Mouse (Mus musculus) erythroblast, adult 5-6 weeks (primary cell): ENCODE data around the gene Yme1l1. TPM values are rescaled to one million over a fixed set of nuclear protein-coding genes. Genes with fewer than 3 reads are reported as not detected.

ENCODE experiments used
- ATAC-seq: replicated peaks from 2 replicates; pipeline ENCODE4 v1.8.0; 2016; ENCODE audit warnings: moderate number of reproducible peaks, mild to moderate bottlenecking, moderate TSS enrichment, inconsistent platforms; ENCODE audit not compliant: poor library complexity, low FRiP score, severe bottlenecking
- total RNA-seq, 2 experiments: library from RNA; stranded (forward) in 1 of 2; stranded (reverse) in 1 of 2; fragments of 150-400 nt in 1 of 2; fragments of 200-764, 138-1000 nt in 1 of 2; gene quantifications; 2 replicates each; pipeline versions ENCODE4 v1.2.3 to v1.2.4; 2015 to 2017; ENCODE audit warnings: low replicate concordance in 2 of 2

Gene Yme1l1
- total RNA-seq (2015; ENCODE audit: low replicate concordance) (68.3 and 70.5 TPM in 2 replicates), total RNA-seq (2017; ENCODE audit: low replicate concordance) (77.9 and 83.5 TPM in 2 replicates)

- peak; percentile 92 for ATAC-seq
Measured at GRCm38 (mm10) chr2:23155777-23156607, at the start of gene Yme1l1, which contains the start of gene Mastl. Gene Yme1l1, plus strand, starts transcription at chr2:23156369. Gene Mastl, minus strand, starts transcription at chr2:23156024.

GRCm38 (mm10) chr2:23119573-23119972 lies 36.6 kb upstream of the Yme1l1 start:
- ATAC-seq = no peak

GRCm38 (mm10) chr2:23155199-23155621 lies 959 bp upstream of the Yme1l1 start:
- peak; percentile 42 for ATAC-seq

DNA sequence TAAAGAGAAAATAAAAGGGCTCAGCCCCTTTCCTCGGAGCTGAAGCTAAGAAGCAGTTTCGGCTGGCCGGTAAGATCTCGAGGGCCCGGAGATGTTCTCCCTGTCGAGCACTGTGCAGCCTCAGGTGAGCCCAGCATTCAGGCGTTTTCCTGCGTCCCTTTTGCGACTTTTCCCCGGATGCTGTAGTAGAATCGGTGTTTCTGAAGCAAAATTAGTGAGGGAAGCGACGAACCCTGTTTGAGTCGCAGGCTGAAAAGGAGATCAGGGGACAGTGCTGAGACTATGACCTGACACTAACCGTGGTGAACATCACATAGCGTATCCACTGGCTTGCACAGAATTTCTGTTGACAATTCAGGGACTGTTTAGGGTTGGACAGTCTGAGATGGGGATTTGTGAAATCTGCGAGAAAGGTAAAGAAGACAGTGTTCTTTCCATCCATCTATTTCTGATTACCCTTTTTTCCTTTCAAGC lies 476 bp downstream of the Yme1l1 start:
- ATAC-seq = peak; percentile 51

DNA sequence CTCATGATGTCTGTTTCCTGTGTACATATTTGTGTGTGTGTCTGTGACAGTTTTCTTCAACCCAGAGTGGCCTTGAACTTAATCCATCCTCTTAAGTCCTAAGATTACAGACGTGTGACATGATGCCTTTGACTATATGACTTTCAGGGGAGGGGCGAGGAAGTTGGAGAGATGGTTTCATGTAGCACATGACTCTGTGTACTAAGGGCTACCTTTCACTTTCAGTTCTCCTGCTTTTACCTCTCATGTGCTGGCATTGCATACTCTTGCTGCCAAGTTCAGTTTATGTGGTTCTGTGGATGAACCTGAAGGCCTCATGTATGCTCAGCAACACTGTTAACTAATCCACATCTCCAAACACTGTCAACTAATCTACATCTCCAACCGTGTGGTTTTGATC lies 16.1 kb downstream of the Yme1l1 start:
- no peak for ATAC-seq

DNA sequence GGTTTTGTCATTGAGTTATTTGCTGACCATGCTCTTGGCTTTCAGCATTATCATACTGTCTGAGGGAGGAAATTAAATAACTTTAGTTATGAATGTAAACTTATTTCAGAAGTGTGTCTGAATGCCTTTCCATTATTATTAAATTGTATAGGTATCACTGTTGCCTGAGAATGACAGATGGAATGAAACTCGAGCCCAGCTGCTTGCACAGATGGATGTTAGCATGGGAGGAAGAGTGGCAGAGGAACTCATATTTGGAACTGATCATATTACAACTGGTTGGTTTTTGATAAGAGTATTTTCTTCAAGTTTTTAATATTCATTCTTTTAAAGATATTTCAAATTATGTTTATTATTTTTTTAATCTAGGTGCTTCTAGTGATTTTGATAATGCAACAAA lies 38.2 kb downstream of the Yme1l1 start:
- no peak for ATAC-seq

DNA sequence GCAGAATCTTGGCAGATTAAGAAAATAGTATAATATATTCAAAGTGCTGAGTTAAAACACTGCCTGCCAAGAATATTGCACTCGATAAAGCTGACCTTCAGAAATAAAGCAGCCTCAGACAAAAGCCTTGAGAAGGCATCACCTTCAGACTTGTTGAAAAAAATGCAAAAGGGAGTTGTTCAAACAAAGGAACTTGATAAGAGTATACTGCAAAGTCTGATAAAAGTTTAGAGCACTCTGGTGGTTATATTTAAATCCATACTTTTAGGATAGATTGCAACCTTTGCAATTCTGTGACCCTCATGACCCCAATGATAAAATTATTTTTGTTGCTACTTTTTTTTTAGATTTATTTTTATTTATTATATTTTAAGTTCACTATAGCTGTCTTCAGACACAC lies 44.9 kb downstream of the Yme1l1 start:
- no peak for ATAC-seq

DNA sequence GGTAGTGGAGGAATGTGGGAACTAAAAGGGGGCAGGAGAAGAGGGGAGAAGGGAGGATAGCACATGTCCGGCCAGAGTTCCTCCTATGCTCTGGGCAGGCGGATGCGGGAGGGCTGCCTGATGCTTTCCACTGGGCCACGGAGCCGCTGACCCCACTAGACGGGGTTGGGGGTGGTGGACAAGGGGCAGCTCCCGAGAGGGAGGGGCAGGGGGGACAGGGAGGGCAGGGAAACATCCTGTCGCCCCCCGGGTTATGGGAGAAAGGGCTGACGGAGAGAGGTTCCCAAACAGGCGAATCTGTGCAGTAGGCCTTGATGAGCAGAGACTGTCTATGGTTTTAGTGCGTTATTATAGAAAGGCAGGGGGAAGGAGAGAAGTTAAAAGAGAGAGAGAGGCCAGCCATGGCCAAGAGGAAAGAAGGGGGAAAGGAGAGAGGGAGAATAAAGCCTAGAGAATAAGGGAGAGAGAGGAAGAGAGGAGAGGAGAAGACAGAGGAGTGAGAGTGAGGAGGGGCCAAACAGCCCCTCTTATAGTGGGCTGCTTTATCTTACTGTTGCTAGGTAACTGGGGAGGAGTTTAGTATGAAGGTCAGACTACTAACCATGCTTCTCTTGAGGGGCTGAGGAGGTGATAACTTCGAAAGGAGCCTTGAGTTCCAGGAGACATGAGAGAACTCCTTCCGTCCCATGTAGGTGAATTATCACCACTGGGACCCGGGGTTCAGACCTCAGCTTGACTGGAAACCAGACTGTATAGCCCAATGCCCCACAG lies 46.9 kb downstream of the Yme1l1 start:
- no peak for ATAC-seq

DNA sequence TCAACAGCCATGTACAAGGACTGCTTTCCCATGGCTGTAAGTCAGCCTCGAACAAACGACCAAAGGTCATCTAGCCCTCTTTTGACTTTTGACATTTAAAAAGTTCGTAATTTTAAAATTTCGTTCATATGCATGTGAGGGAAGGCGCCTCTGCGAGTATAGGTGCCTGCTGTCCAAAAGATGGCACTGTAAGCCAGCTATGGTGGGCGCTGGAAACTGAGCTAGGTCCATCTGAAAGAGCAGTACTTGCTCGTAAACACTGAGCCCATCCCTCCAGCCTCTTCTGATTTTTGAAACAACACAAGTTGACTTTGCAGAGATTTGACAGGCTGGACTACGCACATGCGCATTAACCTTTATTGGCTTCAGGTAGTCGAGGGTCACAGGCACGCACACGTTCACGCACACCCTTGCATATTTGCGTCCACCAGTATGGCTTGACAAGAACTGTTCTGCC lies 50.9 kb downstream of the Yme1l1 start, which contains the start of gene 4931423N10Rik:
TSS of gene 4931423N10Rik (plus strand) at position 407 of the 457 bp plus-strand sequence.
- ATAC-seq = no peak

DNA sequence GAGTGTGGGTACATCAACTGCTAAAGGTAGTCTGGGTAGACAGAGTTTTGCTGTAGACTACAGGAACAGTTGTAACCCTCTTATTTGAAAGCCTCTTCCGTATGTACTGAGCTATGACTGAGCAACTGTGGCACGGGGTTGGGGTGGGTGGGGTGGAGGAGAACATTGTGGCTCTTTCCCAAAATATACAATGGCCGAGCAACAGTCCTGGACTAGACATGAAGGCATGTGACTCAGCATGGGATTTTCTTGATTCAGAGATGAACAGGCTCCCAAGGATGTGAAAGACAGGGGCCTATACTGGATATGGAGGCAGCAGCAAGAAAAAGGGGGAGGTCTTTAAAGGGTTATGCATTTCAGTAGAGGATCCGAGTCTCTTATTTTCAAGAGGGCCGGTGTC lies 57.5 kb downstream of the Yme1l1 start:
- ATAC-seq = no peak

DNA sequence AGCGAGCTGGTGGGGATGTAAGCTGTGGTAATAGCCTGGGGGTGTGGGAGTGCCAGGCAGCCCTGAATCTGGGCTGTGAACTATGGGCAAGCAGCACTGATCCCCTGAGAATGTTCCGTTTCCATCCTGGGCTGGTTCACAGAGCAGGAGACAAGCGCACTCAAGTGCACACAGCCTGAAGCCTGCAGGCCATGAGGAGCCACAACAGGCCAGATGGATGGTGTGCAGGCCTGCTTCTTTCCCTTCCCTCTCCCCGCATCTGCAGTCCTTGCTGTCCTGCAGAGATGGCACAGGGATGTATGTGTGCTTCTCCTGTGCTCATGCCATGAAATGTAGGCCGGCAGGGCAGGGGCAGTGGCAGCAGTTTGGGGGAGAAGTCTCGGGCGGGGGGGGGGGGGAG lies 69.0 kb downstream of the Yme1l1 start:
- ATAC-seq = no peak

GRCm38 (mm10) chr2:23228463-23228862 lies 72.3 kb downstream of the Yme1l1 start:
- ATAC-seq = no peak

DNA sequence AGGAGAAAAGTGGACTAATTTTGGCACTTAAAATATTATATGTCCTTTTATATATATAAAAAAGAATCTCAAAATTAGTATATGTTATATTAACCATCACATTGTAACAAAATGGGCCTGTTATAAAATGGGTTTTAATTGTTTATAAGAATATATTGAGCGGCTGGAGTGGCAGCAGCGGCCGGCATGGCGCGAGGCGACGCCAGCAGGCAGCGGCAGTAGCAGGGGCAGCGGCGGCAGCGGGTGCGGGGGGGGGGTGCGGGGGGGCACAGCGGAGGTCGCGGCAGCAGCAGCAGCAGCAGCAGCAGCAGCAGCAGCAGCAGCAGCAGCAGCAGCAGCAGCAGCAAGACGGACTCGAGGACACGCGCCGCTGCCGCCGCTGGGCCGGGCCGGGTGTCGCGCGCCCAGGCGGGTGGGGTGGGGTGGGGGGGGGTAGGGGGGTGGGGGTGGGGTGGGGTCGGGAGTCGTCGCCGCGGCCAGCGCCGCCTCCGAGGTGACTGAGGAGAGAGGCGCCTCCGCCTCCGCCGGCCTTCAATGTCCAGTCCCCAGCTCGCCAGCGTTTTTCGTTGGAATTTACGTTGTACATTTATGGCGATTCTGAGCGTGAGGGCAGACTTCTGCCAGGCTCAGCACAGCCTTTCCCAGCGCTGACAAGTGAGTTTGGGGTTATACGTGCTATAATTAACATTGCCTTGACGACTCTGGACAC lies 78.0 kb downstream of the Yme1l1 start:
- ATAC-seq = no peak

Other genes starting within 250 kb of the Yme1l1 start
- 44.4 and 53.1 TPM in 2 replicates for gene Abi1, start 116.1 kb upstream of the Yme1l1 start, total RNA-seq (2015; ENCODE audit: low replicate concordance)
- gene Abi1, start 116.1 kb upstream of the Yme1l1 start, total RNA-seq (2017; ENCODE audit: low replicate concordance) = 53.5 and 75.7 TPM in 2 replicates
- 46.5 and 50.8 TPM in 2 replicates for gene Acbd5, start 88.2 kb upstream of the Yme1l1 start, total RNA-seq (2015; ENCODE audit: low replicate concordance)
- gene Acbd5, start 88.2 kb upstream of the Yme1l1 start, total RNA-seq (2017; ENCODE audit: low replicate concordance) = 86.6 and 127 TPM in 2 replicates
- 0.38 and 4.8 TPM in 2 replicates for gene Mastl, start 345 bp upstream of the Yme1l1 start, total RNA-seq (2015; ENCODE audit: low replicate concordance)
- gene Mastl, start 345 bp upstream of the Yme1l1 start, total RNA-seq (2017; ENCODE audit: low replicate concordance) = 1.8 and 9.5 TPM in 2 replicates
- gene 4931423N10Rik, start 51.1 kb downstream of the Yme1l1 start, total RNA-seq (2015; ENCODE audit: low replicate concordance) = not detected in 2 replicates
- not detected in 2 replicates for gene 4931423N10Rik, start 51.1 kb downstream of the Yme1l1 start, total RNA-seq (2017; ENCODE audit: low replicate concordance)
- gene Nxph2, start 164.9 kb downstream of the Yme1l1 start, total RNA-seq (2015; ENCODE audit: low replicate concordance) = not detected in 2 replicates
- not detected in 2 replicates for gene Nxph2, start 164.9 kb downstream of the Yme1l1 start, total RNA-seq (2017; ENCODE audit: low replicate concordance)